Mouse (Mus musculus): ENCODE measurements around the gene Hpd.

DNA sequence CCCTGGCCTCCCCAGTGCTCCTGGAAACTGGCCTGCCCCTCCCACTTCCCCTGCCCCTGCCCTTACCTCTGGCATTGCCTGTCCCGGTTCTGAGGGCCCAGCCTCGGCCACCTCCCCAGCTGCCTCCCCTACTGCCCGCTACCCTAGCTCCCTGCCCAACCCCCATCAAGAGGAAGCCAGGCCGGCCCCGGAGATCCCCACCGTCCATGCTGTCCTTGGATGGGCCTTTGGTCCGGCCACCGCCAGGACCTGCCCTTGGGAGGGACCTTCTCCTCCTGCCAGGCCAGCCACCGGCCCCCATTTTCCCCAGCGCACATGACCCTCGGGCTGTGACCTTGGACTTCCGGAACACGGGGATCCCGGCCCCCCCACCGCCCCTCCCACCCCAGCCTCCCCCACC lies 22.2 kb downstream of the Hpd start:
- no peak for TF ChIP-seq JUN (IDR thresholded peaks at IDR 0.05; ENCODE audit: insufficient read depth, low read depth, low read length)
- TF ChIP-seq CTCF (conservative IDR thresholded peaks at IDR 0.05 in 1 of 2, IDR thresholded peaks at IDR 0.05 in 1 of 2; ENCODE audit: low read depth in 2 of 2, low read length in 2 of 2): no peak
- TF ChIP-seq POLR2A (IDR thresholded peaks at IDR 0.05; ENCODE audit: low read depth, low read length): no peak
- no peak for TF ChIP-seq KAT2A (IDR thresholded peaks at IDR 0.05; ENCODE audit: insufficient replicate concordance, low read length)
- TF ChIP-seq USF2 (conservative IDR thresholded peaks at IDR 0.05; ENCODE audit: low read depth, low read length): no peak
- TF ChIP-seq UBTF (IDR thresholded peaks at IDR 0.05; ENCODE audit: low read depth, low read length): no peak
- no peak for TF ChIP-seq MAFK (IDR thresholded peaks at IDR 0.05; ENCODE audit: insufficient replicate concordance, low read length)
- TF ChIP-seq CHD2 (IDR thresholded peaks at IDR 0.05; ENCODE audit: low read length): no peak

Measured in CH12.LX (cell line).